Mouse (Mus musculus): ENCODE data around the gene Stra6l.

DNA sequence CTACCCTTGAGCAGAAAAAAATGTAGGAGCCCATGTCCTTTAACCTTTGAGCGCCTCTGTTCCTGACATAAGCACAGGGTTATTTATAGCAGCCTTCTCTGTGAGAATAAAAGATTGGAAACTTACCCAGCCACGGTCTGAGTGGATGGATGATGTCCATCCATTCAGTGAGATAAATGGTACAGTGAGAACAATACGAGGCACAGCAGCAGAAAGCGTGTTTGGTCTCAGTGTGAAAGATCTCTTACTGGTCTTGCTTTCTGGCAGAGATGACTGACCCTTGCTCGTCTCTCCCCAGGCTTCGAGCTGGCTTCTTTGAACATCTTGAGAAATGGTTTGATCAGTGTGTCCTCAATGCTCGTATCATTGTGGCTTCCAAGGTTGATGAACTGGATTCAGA lies 68.6 kb downstream of the Stra6l start:
- TF ChIP-seq POLR2A (IDR thresholded peaks at IDR 0.05; ENCODE audit: extremely low read depth, insufficient read depth, low read length) (no peak), CTCF (IDR thresholded peaks at IDR 0.05; ENCODE audit: extremely low read depth, insufficient read depth, low read length) (no peak)

All from cortical plate, adult 2 months (tissue).